Comparison of ENCODE assay signal across 9 mouse cellular contexts in the genomic region with DNA sequence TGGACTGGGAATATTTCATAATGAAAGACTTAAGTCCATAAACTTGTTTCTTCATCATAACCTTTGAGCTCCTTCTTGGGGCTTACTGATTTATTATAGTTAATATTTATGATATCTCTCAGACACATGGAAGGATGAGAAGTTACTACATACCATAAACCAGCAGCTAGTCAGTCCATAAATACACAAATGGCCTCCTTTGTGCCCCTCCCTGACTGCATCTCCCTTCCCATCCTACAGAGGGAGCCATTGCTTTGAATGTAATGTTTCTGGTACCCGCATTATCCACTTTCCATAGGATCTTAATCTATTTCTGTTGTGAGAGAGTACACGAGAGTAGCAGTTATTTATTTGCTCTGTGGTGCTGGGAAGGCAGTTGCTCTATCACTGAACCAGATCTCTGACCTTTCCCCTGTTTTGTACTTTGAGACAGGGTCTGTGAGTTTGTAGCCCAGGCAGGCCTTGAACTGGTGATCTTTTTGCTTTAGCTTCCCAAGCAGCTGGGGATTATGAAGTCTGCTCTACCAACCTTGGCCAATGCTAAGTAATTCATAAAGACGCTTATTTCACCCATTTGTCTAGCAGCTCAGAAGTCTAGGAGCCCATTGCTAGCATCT. TPM values are rescaled to one million over a fixed set of nuclear protein-coding genes. Genes with fewer than 3 reads are reported as not detected.
A peak's percentile ranks its signal among the peaks of the same experiment; 100 is the strongest.
DNase-seq lines count a peak whose midpoint lies in the region; ATAC-seq and TF ChIP-seq lines count a peak whose summit lies in the region.
"Had no signal": no experiment of that assay in that cellular context is flagged by ENCODE, and none has a peak within 500 bp of the region (broad histone marks: within the 10 kb centered on the region; RNA-seq: fewer than 3 reads in every experiment).

No protein-coding gene starts in this region.

- no peak overlapping the region for H3K4me3 ChIP-seq in kidney, adult 2 months (ENCODE audit: insufficient read depth, low read depth, low read length)
- no peak overlapping the region for H3K4me3 ChIP-seq in kidney, embryonic 14.5 days (ENCODE audit: low read length)
- H3K4me3 ChIP-seq in E14TG2a.4 (replicated peaks; ENCODE audit: low read length): no peak overlapping the region
- H3K4me3 ChIP-seq in cortical plate, adult 2 months (ENCODE audit: insufficient read depth, low read length): no peak overlapping the region
- H3K4me3 ChIP-seq: liver, embryonic 13.5 days had no signal

- TF ChIP-seq CTCF in kidney, adult 2 months (conservative IDR thresholded peaks at IDR 0.05; ENCODE audit: insufficient read depth, insufficient read length, low read depth, low read length): peak; percentile 48
- peak; percentile 95 for TF ChIP-seq CTCF in E14TG2a.4 (conservative IDR thresholded peaks at IDR 0.05; ENCODE audit: low read length)
- TF ChIP-seq CTCF in cortical plate, adult 2 months (IDR thresholded peaks at IDR 0.05; ENCODE audit: extremely low read depth, insufficient read depth, low read length): peak; percentile 40

- no peaks in the 10 kb centered on the region for H3K36me3 ChIP-seq in kidney, adult 2 months (ENCODE audit: control insufficient read depth, insufficient read depth, low read length)
- no peaks in the 10 kb centered on the region for H3K36me3 ChIP-seq in kidney, embryonic 14.5 days (ENCODE audit: control insufficient read depth, insufficient read depth, low read length)
- no peaks in the 10 kb centered on the region for H3K36me3 ChIP-seq in E14TG2a.4 (ENCODE audit: insufficient read depth, low read length)
- H3K36me3 ChIP-seq: liver, embryonic 13.5 days had no signal

- H3K4me1 ChIP-seq in kidney, adult 2 months (ENCODE audit: control insufficient read depth, insufficient read depth, low read length): peaks cover 21% of the 10 kb centered on the region; the same call in 1 of the 2 replicates
- H3K4me1 ChIP-seq in kidney, embryonic 14.5 days (ENCODE audit: control insufficient read depth, insufficient read depth, low read length): 0 out of 2 replicates have a peak, but pooled peaks cover 5% of the 10 kb centered on the region
- peaks cover 23% of the 10 kb centered on the region for H3K4me1 ChIP-seq in E14TG2a.4 (replicated peaks; ENCODE audit: low read depth, low read length)
- H3K4me1 ChIP-seq in cortical plate, adult 2 months (ENCODE audit: control insufficient read depth, insufficient read depth, low read length): 0 out of 2 replicates have a peak, but pooled peaks cover 1% of the 10 kb centered on the region

- no peak for TF ChIP-seq POLR2A in kidney, adult 2 months (IDR thresholded peaks at IDR 0.05; ENCODE audit: low read depth, low read length)
- TF ChIP-seq POLR2A in cortical plate, adult 2 months (IDR thresholded peaks at IDR 0.05; ENCODE audit: extremely low read depth, insufficient read depth, low read length): no peak

- no peak overlapping the region for H3K4me2 ChIP-seq in kidney, embryonic 14.5 days (replicated peaks; ENCODE audit: low read depth, low read length)
- H3K4me2 ChIP-seq: liver, embryonic 13.5 days had no signal

- no peak overlapping the region for H3K9ac ChIP-seq in kidney, embryonic 14.5 days (ENCODE audit: low read depth, low read length)
- H3K9ac ChIP-seq: liver, embryonic 13.5 days had no signal

- WGBS in kidney, adult 2 months: 65% methylated on average over 3 of the region's 3 CpGs
- 66% methylated on average over 3 of the region's 3 CpGs for WGBS in kidney, embryonic 14.5 days

- peak overlapping the region; percentile 66 for H3K27ac ChIP-seq in kidney, adult 2 months (ENCODE audit: insufficient read depth, low read depth, low read length)
- no peak overlapping the region for H3K27ac ChIP-seq in kidney, embryonic 14.5 days (ENCODE audit: low read depth, low read length)
- H3K27ac ChIP-seq in cortical plate, adult 2 months (ENCODE audit: insufficient read depth, low read length): no peak overlapping the region
- H3K27ac ChIP-seq: liver, embryonic 13.5 days had no signal

- DNase-seq in kidney, adult 2 months: peak; percentile 64
- peak; percentile 74 for DNase-seq in 416B (ENCODE audit: low read depth)
- DNase-seq in neural tube, embryonic 10.5 days (ENCODE audit: extremely low spot score, low spot score): no peak
- no peak for DNase-seq in lung, postnatal 10 days
- DNase-seq: liver, embryonic 13.5 days had no signal

- no peaks in the 10 kb centered on the region for H3K27me3 ChIP-seq in kidney, adult 2 months (replicated peaks; ENCODE audit: control insufficient read depth, insufficient read depth, low read length)
- no peaks in the 10 kb centered on the region for H3K27me3 ChIP-seq in kidney, embryonic 14.5 days (ENCODE audit: control insufficient read depth, insufficient read depth, low read length)
- H3K27me3 ChIP-seq in E14TG2a.4 (ENCODE audit: insufficient read depth, low read length): no peaks in the 10 kb centered on the region
- H3K27me3 ChIP-seq: liver, embryonic 13.5 days had no signal

- no peak for ATAC-seq in kidney, embryonic 14.5 days (ENCODE audit: low FRiP score, low TSS enrichment)

- H3K9me3 ChIP-seq in kidney, embryonic 14.5 days (ENCODE audit: control insufficient read depth, low read length): no peaks in the 10 kb centered on the region
- H3K9me3 ChIP-seq in E14TG2a.4 (ENCODE audit: low read length): no peaks in the 10 kb centered on the region
- H3K9me3 ChIP-seq: liver, embryonic 13.5 days had no signal

RNA-seq across cellular contexts. Expression of gene Hacl1, which starts 4.0 kb away (rescaled TPM):
- 129 and 154 TPM in 2 replicates for polyA plus RNA-seq in kidney, adult 2 months (2012; rRNA removed)
- 11.5 and 20.6 TPM in 2 replicates for polyA plus RNA-seq in kidney, embryonic 14.5 days (2014; fragmentation: Nextera tagmentation; extraction: Ambion mirVana)
- 11.2 and 11.3 TPM in 2 replicates for polyA plus RNA-seq in cortical plate, adult 2 months (2012; rRNA removed)

RNA-seq across cellular contexts. Expression of gene Btd, which starts 4.2 kb away (rescaled TPM):
- polyA plus RNA-seq in kidney, adult 2 months (2012; rRNA removed): 119 and 134 TPM in 2 replicates
- polyA plus RNA-seq in kidney, embryonic 14.5 days (2014; fragmentation: Nextera tagmentation; extraction: Ambion mirVana): 27.9 and 30.9 TPM in 2 replicates
- 15.7 and 19.6 TPM in 2 replicates for polyA plus RNA-seq in cortical plate, adult 2 months (2012; rRNA removed)

RNA-seq across cellular contexts. Expression of gene Gm49387, which starts 4.4 kb away (rescaled TPM):
- not detected in 2 replicates for polyA plus RNA-seq in kidney, adult 2 months (2012; rRNA removed)
- polyA plus RNA-seq in kidney, embryonic 14.5 days (2014; fragmentation: Nextera tagmentation; extraction: Ambion mirVana): 3.3 TPM in 1 of 2 replicates, not detected in the other
- polyA plus RNA-seq in cortical plate, adult 2 months (2012; rRNA removed): not detected in 2 replicates
- polyA plus RNA-seq: large intestine, adult 2 months had no signal

RNA-seq across cellular contexts. Expression of gene Colq, which starts 53.9 kb away (rescaled TPM):
- 0.27 and 1.2 TPM in 2 replicates for polyA plus RNA-seq in kidney, adult 2 months (2012; rRNA removed)
- 1.8 and 3.2 TPM in 2 replicates for polyA plus RNA-seq in kidney, embryonic 14.5 days (2014; fragmentation: Nextera tagmentation; extraction: Ambion mirVana)
- 0.84 and 0.91 TPM in 2 replicates for polyA plus RNA-seq in cortical plate, adult 2 months (2012; rRNA removed)

Comparison
In these comparisons a context has a peak if more than half of its experiments do, and no peak if none do; other contexts are left out.
1. DNase-seq: peak in kidney, adult 2 months (single experiment) and 416B (single experiment); none in neural tube, embryonic 10.5 days (single experiment) and lung, postnatal 10 days (single experiment).
2. CTCF ChIP-seq: peak in every context shown above with its lines; median percentile 95 in E14TG2a.4; 48 in kidney, adult 2 months; 40 in cortical plate, adult 2 months.